Mouse (Mus musculus) ES-E14 (cell line): ENCODE measurements around the gene Efnb3.

Experiments used
- CHD2 ChIP-seq: IDR thresholded peaks from 2 replicates; pipeline ENCODE4 v1.6.1; 2014; ENCODE audit warnings: mild to moderate bottlenecking, low read depth, low read length, inconsistent platforms
- ZNF384 ChIP-seq: IDR thresholded peaks from 2 replicates; pipeline ENCODE4 v1.6.1; 2012; ENCODE audit warnings: low read depth, low read length, inconsistent platforms

DNA sequence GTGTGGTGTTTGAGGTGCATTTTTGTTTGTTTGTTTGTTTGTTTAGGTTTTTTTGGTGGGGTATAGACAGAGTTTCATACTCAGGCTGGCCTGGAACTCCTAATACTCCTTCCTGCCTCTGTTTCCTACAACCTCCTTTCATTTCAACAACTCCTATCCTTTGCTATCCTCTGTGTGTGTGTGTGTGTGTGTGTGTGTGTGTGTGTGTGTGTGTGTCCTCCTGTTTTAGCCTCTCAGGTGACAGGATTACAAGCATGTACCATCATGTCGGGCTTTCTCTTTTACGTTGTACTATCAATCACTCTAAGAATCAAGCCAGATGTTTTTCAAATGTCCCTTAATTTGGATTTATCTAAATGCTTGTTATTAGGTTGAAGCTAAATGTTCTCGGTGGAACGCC, 33.4 kb downstream of the Efnb3 start:
- TF ChIP-seq ZNF384: no peak
- no peak for TF ChIP-seq CHD2
